Mouse (Mus musculus) E14TG2a.4 (cell line): Measurements from ENCODE around the gene Gm28490.
"Not testable (repeated sequence)": the region's sequence is repeated elsewhere in the genome, so short reads cannot be mapped to it uniquely, and the experiment has no call there.

ENCODE experiments used
- H3K27me3 ChIP-seq: 2 replicates; pipeline ENCODE4 v1.6.1; 2014; ENCODE audit warnings: low read length, control low read depth; ENCODE audit not compliant: insufficient read depth
- H3K36me3 ChIP-seq: 2 replicates; pipeline ENCODE4 v1.6.1; 2014; ENCODE audit warnings: low read length, control low read depth; ENCODE audit not compliant: insufficient read depth
- H3K4me1 ChIP-seq: replicated peaks from 2 replicates; pipeline ENCODE4 v1.6.1; 2014; ENCODE audit warnings: low read depth, low read length, control low read depth
- H3K4me3 ChIP-seq: replicated peaks from 2 replicates; pipeline ENCODE4 v1.5.1; 2014; ENCODE audit warnings: mild to moderate bottlenecking, low read length
- H3K9me3 ChIP-seq: 2 replicates; pipeline ENCODE4 v1.6.1; 2014; ENCODE audit warnings: low read length, control low read depth

Gene Gm28490

DNA sequence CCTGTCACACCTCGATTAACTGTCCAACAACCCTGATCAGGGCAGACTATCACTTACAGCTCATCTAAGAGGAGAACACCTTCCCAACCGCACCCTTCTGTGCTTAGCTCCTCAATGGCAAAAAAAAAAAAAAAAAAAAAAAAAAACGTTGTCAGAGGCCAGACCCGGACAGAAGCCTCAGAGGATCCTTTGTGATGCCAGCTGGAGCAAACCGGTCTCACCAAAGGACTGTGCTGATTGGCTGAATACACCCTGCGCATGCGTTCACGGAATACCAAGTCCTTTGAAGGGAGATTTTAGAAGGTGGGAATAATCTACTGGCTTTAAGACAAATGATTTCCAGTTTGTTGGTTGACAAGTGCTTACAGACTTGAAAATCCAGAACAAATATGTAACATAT, at the start of gene Gm28490:
Gene Gm28490, minus strand, starts transcription at position 101 of the 400 bp plus-strand sequence.
- H3K9me3 ChIP-seq, H3K36me3 ChIP-seq, H3K27me3 ChIP-seq, H3K4me3 ChIP-seq, H3K4me1 ChIP-seq: not testable (repeated sequence)
